Mouse (Mus musculus) hindbrain, embryonic 16.5 days (tissue): ENCODE measurements at regions not wholly inside any gene's neighbourhood (a gene's known extent, or its start where the extent isn't known, plus 50 kb on each side); places are given as distances from the start of the nearest gene placed in this dataset.

Experiments
- ATAC-seq: fragments of 200-750 bp; cut with Nextera tagmentation; 2 replicates; pipeline ENCODE4 v1.8.0; 2017; ENCODE audit warnings: moderate TSS enrichment, moderate library complexity
- H3K27ac ChIP-seq: fragments of 300-500 bp; sonication (generic); 2 replicates; pipeline ENCODE4 v1.5.1; 2014; ENCODE audit warnings: low read depth, mild to moderate bottlenecking, control low read depth, low read length, moderate library complexity
- H3K27me3 ChIP-seq: fragments of 300-500 bp; sonication (generic); replicated peaks from 2 replicates; pipeline ENCODE4 v1.6.1; 2014; ENCODE audit warnings: low read length; ENCODE audit not compliant: control insufficient read depth, insufficient read depth
- H3K36me3 ChIP-seq: fragments of 300-500 bp; sonication (generic); 2 replicates; pipeline ENCODE4 v1.6.1; 2014; ENCODE audit warnings: mild to moderate bottlenecking, low read length, moderate library complexity, mixed read lengths; ENCODE audit not compliant: control insufficient read depth, insufficient read depth
- H3K4me1 ChIP-seq: fragments of 300-500 bp; sonication (generic); 2 replicates; pipeline ENCODE4 v1.6.1; 2014; ENCODE audit warnings: low read depth, low read length; ENCODE audit not compliant: control insufficient read depth, insufficient read depth
- H3K4me2 ChIP-seq: fragments of 300-500 bp; sonication (generic); 2 replicates; pipeline ENCODE4 v1.6.1; 2014; ENCODE audit warnings: mild to moderate bottlenecking, low read length, control low read depth, moderate library complexity
- H3K4me3 ChIP-seq: fragments of 300-500 bp; sonication (generic); 2 replicates; pipeline ENCODE4 v1.5.1; 2014; ENCODE audit warnings: mild to moderate bottlenecking, low read length, control low read depth, moderate library complexity
- H3K9ac ChIP-seq: fragments of 300-500 bp; sonication (generic); 2 replicates; pipeline ENCODE4 v1.6.1; 2014; ENCODE audit warnings: low read depth, mild to moderate bottlenecking, control low read depth, low read length, moderate library complexity
- H3K9me3 ChIP-seq: fragments of 300-500 bp; sonication (generic); 2 replicates; pipeline ENCODE4 v1.6.1; 2014; ENCODE audit warnings: mild to moderate bottlenecking, low read length, moderate library complexity; ENCODE audit not compliant: control insufficient read depth
- WGBS: fragments of 180-500 bp; shearing (Covaris S2); extraction: QIAGEN DNeasy Blood & Tissue Kit; methylation state at CpG from one replicate; pipeline ENCODE4 v1.1.7; 2014; 5-methylcytosine and 5-hydroxymethylcytosine counted together

DNA sequence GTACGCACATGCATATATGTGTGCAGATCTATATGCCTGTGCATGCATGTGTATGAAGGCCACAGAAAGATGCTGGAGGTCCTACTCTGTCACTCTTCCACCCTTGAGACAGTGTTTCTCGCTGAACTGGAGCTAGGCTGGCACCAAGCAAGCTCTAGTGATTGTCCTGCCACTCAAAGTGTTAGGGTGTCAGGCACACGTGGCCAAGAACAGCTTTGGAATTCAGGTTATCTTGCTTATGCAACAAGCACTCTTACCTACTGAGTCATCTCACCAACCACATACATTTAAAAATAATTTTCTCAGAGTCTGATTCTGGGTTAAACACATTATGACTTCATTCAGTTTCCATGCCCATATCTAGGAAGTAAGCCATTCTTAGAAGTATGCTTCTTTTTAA, 131.2 kb downstream of the Dact1 start:
- no peak for ATAC-seq
- Histone ChIP-seq H3K27me3 (no peaks in the 10 kb centered on the region), H3K36me3 (no peaks in the 10 kb centered on the region), H3K27ac (no peak overlapping the region), H3K4me3 (no peak overlapping the region), H3K4me1 (no peaks in the 10 kb centered on the region), H3K9me3 (no peaks in the 10 kb centered on the region), H3K4me2 (no peak overlapping the region), H3K9ac (no peak overlapping the region)
- WGBS, result 91% methylated on average over 3 of the region's 3 CpGs

GRCm38 (mm10) chr12:71441272-71441671, 131.6 kb downstream of the Dact1 start:
- Histone ChIP-seq H3K27me3 (no peaks in the 10 kb centered on the region), H3K9ac (no peak overlapping the region), H3K4me2 (no peak overlapping the region), H3K9me3 (no peaks in the 10 kb centered on the region), H3K27ac (no peak overlapping the region), H3K4me1 (peaks cover 2% of the 10 kb centered on the region; the same call in 1 of the 2 replicates), H3K36me3 (no peaks in the 10 kb centered on the region), H3K4me3 (no peak overlapping the region)
- whole genome bisulfite sequencing, result 96% methylated on average over 5 of the region's 5 CpGs
- no peak for ATAC-seq

DNA sequence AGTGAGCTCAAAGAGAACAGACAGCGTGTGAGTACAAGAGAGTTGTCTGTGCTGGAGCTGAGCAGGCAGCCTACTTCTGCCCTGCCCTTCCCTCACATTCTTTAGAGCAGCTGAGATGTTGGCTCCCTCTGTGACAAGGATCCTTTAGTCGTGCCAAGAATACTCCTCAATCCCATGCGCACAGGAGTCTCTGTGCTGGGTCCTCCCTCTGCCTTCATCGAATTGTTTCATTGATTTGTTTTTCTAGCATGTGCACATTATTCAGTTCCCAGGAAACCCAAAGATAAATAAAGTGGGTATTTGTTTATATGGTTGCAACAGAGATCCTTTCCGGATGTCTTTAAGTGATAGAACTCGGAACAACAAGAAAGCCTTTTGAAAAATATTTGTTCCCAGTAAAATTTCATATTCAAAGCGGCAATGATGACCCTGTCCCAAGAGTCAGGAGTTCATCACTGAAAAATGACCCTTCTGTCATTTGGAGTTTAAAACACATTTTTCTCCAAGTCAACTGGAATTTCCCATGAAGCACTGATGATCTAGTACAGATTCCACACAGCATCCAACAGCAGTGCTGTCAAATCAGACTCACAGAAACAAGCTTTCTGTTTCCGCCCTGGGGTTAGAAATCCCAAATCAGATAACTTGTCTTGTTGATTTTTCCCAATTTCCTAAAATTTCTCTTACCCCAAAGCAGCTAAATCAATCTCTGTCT, 136.7 kb downstream of the Dact1 start:
- H3K9ac ChIP-seq, result no peak overlapping the region
- H3K27me3 ChIP-seq, result no peaks in the 10 kb centered on the region
- peaks cover 2% of the 10 kb centered on the region; the same call in 1 of the 2 replicates for H3K4me1 ChIP-seq
- H3K27ac ChIP-seq, result no peak overlapping the region
- H3K4me2 ChIP-seq, result no peak overlapping the region
- 72% methylated on average over 8 of the region's 8 CpGs for whole genome bisulfite sequencing
- no peak overlapping the region for H3K4me3 ChIP-seq
- H3K36me3 ChIP-seq, result no peaks in the 10 kb centered on the region
- ATAC-seq, result no peak
- H3K9me3 ChIP-seq, result no peaks in the 10 kb centered on the region

DNA sequence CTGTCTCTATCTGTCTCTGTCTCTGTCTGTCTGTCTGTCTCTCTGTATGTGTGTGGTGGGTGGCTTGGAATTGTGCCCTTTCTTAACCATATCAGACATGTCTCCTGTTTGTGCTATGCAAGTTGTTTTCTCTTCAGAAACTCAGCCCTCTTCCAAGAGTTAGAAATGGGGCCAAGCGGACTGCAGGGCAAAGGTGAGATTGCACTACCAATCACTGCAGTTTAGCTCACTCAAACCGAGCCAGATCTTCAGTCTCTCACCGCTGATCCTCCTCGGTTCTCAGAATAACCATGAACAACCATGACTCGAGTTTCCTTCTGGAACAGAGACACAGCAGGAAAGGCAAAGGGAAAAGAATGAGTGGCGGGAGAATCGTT, 137.2 kb downstream of the Dact1 start:
- H3K4me3 ChIP-seq, result no peak overlapping the region
- H3K36me3 ChIP-seq, result no peaks in the 10 kb centered on the region
- peaks cover 2% of the 10 kb centered on the region; the same call in 1 of the 2 replicates for H3K4me1 ChIP-seq
- H3K4me2 ChIP-seq, result no peak overlapping the region
- WGBS, result 31% methylated on average over 7 of the region's 7 CpGs
- no peaks in the 10 kb centered on the region for H3K27me3 ChIP-seq
- no peak for ATAC-seq
- H3K9ac ChIP-seq, result no peak overlapping the region
- no peaks in the 10 kb centered on the region for H3K9me3 ChIP-seq
- no peak overlapping the region for H3K27ac ChIP-seq

DNA sequence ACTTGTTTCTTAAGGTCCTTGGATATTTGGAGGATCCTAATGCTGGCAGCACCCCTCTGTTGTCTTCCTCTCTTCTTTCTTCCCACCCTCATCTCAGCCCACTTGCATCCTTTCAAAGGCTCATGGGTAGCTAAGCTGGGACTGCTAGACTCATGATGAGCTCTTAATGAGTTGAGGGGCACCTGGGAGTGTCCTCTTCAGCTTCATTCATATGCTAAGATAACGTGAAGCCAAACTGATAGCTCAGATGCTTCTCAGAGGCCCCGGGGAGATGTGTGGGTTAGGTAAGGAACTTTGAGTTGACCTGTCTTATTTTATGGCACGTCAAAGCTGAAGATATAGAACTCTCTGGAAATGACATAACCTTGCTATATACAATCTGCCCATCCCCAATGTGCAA, 139.3 kb downstream of the Dact1 start:
- no peak overlapping the region for H3K4me3 ChIP-seq
- 65% methylated on average over 3 of the region's 3 CpGs for WGBS
- no peaks in the 10 kb centered on the region for H3K9me3 ChIP-seq
- no peak overlapping the region for H3K27ac ChIP-seq
- no peak for ATAC-seq
- peaks cover 2% of the 10 kb centered on the region; the same call in 1 of the 2 replicates for H3K4me1 ChIP-seq
- no peak overlapping the region for H3K9ac ChIP-seq
- no peaks in the 10 kb centered on the region for H3K36me3 ChIP-seq
- H3K27me3 ChIP-seq, result no peaks in the 10 kb centered on the region
- H3K4me2 ChIP-seq, result no peak overlapping the region

DNA sequence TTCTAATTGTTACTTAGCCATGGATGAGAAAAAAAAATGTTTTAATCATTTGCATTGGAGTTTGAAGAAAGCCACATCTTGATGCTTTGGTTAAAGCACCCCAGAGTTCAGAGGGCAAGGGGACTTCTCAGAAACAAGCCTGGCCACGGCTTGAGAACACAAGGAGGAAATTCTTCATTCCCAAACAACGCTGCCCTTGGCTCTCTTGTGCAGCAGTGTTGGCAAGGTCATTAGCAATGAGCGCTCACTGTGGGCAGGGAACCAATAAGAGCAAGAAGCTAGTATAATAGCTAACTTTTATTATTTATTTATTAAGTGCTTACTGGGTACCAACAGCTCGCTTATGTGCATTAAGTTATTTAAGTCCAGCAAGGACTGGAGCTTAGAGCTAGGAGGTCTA, 140.4 kb downstream of the Dact1 start:
- no peak overlapping the region for H3K9ac ChIP-seq
- no peak for ATAC-seq
- 60% methylated on average over 4 of the region's 4 CpGs for WGBS
- H3K36me3 ChIP-seq, result no peaks in the 10 kb centered on the region
- H3K4me3 ChIP-seq, result no peak overlapping the region
- H3K27me3 ChIP-seq, result no peaks in the 10 kb centered on the region
- no peak overlapping the region for H3K27ac ChIP-seq
- H3K4me1 ChIP-seq, result peaks cover 2% of the 10 kb centered on the region; the same call in 1 of the 2 replicates
- H3K9me3 ChIP-seq, result no peaks in the 10 kb centered on the region
- no peak overlapping the region for H3K4me2 ChIP-seq

DNA sequence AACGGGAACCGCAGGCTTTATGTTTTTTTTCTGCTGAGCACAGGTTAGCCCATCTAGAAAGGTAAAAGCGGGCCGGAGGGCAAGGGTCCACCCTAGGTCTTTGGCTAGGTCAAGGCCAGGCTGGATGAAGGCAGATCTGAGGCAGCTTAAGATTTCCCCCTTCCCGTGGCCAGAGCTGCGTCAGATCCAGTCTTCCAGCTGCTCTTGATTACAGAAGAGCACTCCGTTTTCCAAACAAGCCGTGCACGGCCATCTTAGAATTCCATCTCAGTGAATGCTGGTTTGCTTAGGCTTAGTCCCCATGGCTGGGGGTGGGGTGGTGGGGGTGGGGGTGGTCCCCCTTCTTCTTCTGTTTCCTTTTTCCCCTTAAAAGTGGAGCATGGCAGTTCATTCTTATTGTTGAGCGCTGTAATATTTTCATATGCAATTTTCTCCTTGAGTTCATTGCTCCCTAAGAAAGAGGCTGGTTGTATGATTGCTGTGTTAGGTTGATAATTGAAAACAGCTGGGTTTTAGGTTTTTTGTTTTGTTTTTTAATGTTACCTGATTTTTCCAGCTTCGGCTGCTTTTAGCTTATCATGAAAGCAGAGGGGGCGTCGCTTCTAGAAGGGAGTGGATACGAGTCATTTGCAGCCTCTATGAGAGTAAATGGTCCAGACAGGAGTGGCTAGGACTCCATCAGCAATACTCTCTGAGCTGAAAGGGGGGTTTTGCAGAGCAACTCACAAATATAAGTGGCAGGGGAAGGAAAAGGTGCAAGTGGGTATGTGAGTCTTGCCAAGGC, 141.2 kb downstream of the Dact1 start:
- Histone ChIP-seq H3K4me3 (no peak overlapping the region), H3K27ac (no peak overlapping the region), H3K9ac (no peak overlapping the region), H3K4me1 (peaks cover 2% of the 10 kb centered on the region; the same call in 1 of the 2 replicates), H3K4me2 (no peak overlapping the region), H3K27me3 (no peaks in the 10 kb centered on the region), H3K36me3 (no peaks in the 10 kb centered on the region), H3K9me3 (no peaks in the 10 kb centered on the region)
- 82% methylated on average over 14 of the region's 14 CpGs for WGBS
- no peak for ATAC-seq

GRCm38 (mm10) chr12:71456900-71457299, 147.2 kb downstream of the Dact1 start:
- Histone ChIP-seq H3K36me3 (no peaks in the 10 kb centered on the region), H3K9ac (no peak overlapping the region), H3K4me2 (no peak overlapping the region), H3K27me3 (no peaks in the 10 kb centered on the region), H3K4me3 (no peak overlapping the region), H3K4me1 (no peaks in the 10 kb centered on the region), H3K9me3 (no peaks in the 10 kb centered on the region), H3K27ac (no peak overlapping the region)
- WGBS, result 73% methylated on average over 6 of the region's 6 CpGs
- no peak for ATAC-seq

DNA sequence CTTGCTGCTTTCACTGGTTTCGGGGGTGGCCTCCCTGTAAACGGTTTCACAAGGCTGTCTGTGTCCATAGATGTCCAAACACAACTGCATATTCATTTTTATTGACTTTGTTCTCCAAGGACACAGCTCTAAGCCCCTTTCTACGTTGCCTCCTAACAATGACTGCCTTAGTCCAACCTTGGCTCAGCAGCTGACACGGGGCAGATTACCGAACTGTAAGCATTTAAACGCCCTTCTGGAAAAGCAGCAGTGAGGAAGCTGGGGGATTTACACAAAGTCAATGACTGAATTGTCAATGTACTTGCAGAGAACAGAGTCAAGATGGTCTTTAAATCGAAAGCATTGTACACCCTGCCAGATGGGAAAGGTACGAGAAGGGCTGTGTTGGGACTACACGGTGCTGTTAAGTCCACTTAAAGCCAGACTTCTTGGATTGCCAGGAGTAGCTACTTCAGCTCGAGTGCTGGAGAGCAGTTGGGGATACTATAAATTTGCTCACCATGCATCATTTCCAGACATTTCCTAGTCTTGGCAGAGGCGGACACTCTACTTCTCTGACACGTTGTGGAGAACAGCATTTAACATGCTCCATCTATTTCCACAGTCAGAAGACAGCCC, 149.0 kb downstream of the Dact1 start:
- Histone ChIP-seq H3K4me2 (no peak overlapping the region), H3K27me3 (no peaks in the 10 kb centered on the region), H3K9me3 (no peaks in the 10 kb centered on the region), H3K4me3 (no peak overlapping the region), H3K36me3 (no peaks in the 10 kb centered on the region), H3K27ac (no peak overlapping the region), H3K9ac (no peak overlapping the region), H3K4me1 (no peaks in the 10 kb centered on the region)
- ATAC-seq, result no peak
- WGBS, result 64% methylated on average over 12 of the region's 12 CpGs
